Mouse (Mus musculus) R1 (cell line): Measurements from ENCODE around the gene Gmds.

Source experiments
- DNase-seq: peaks from one replicate; pipeline ENCODE4 v3.0.0-alpha.2; 2018; ENCODE audit warnings: low read depth, low spot score

The Gmds gene

GRCm38 (mm10) chr13:31878805-31879477 is 459.6 kb downstream of the Gmds start:
- DNase-seq = no peak

DNA sequence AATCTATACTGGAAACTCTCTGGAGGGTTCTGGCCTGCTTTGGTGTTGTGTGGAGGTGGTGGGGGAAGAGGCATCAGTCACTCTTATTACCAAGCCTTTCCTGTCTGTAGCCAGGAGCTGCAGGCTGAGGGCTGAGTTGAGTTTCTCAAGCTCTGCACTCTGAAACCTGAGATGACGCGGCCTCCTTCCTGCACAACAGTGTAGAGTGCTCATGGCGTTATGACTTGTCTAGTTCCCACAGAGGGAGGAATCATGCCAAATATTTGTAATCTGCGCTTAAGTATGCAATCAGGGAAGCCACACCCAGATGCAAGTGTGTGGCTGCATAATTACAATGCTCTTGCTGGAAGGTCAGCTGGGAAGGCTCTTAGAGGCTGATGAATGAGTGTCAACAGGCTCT is 461.5 kb downstream of the Gmds start:
- DNase-seq = no peak

GRCm38 (mm10) chr13:31874427-31874826 is 464.1 kb downstream of the Gmds start:
- no peak for DNase-seq

- no peak for DNase-seq
These were observed 465.3 kb downstream of the Gmds start for GRCm38 (mm10) chr13:31873269-31873668.

DNA sequence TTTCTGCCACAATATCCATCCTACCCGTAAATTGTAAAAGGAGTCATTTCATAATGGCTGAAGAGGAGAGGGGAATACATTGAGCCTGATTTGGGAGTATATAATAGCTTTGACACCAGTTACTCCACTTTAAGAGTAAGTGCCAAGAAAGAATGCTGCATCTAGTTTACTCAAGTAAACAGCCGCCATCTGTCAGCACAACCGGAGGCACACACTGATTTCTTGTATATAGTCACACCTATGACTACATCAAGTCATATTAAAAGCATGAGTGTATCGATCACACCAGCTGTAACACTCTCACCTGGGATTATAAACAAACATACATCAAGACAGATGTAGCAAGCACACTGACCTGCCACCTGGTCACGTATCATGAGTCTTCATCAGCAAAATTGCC is 473.8 kb downstream of the Gmds start:
- DNase-seq = no peak

GRCm38 (mm10) chr13:31863461-31863860 is 475.1 kb downstream of the Gmds start:
- no peak for DNase-seq

- no peak for DNase-seq
These were observed 478.3 kb downstream of the Gmds start for GRCm38 (mm10) chr13:31860200-31860599.

- no peak for DNase-seq
These were observed 484.5 kb downstream of the Gmds start for GRCm38 (mm10) chr13:31854000-31854399.

DNA sequence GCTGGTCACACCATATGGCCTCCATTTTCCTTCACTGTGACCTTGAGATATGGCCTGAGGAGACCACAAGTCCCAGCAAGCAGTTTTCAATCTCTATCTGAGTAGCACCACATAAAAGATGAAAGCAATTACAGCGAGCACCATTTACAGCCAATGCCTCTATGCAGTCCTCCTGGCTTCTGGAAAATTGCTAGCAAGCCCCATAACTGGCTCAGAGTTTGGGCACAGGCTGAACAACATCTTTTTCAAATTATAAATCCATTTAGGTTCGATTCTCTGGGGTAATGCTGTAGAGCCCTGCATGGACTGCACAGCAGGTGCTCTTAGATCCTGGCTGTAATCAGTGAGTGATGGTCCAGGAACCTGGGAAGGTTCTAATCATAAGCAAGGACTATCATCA is 485.0 kb downstream of the Gmds start:
- no peak for DNase-seq

DNA sequence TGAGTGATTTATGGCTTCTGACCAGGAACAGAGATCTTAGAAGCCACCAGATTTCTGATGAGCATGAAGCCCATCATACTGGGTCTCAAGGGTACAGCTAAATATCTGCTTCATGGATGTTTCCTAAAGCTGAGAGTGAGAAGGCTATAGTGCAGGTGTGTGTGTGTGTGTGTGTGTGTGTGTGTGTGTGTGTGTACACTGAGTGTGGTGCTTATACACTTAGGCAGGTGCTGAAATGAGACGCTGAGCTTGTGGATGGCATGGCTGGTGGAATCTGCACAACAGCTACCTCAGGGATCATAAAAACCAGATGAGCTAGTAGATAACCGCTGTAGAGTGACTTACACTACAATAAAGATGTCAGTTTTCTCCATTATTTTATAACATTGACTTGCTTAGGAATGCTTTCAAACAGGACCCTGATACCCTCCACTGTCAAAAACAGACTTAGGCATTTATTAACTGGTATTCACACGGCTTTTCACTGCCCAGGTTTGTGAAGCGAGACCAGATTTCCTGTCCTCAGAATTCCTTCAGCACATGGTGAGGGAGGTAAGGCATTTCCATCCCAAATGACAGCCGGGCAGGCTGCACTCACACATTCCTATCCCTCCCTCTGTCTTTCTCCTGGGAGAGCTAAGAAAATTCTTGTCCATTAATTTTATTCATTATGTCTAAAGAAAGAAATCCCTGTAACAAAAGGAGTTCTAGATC is 489.1 kb downstream of the Gmds start:
- DNase-seq = no peak

- no peak for DNase-seq
These were observed 502.7 kb downstream of the Gmds start for GRCm38 (mm10) chr13:31835802-31836201.

DNA sequence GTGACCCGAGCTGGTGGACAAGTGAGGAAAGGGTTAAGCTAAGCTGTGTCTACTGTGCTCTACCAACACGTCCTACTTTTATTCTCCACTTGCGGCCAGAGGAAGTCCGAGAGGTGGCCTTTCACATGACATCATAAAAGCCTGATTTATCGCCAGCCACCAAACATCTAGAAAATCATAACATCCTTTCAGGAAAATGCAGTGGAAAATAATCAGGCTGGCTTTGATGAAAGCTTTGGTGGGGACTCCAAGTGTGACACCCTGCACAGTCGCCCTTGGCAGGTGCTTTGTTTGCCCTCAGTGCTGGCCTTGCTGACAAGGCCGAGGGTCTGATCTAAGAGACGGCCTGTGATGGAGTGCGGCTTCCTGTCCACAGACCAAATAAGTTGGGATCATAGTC is 508.2 kb downstream of the Gmds start:
- no peak for DNase-seq

DNA sequence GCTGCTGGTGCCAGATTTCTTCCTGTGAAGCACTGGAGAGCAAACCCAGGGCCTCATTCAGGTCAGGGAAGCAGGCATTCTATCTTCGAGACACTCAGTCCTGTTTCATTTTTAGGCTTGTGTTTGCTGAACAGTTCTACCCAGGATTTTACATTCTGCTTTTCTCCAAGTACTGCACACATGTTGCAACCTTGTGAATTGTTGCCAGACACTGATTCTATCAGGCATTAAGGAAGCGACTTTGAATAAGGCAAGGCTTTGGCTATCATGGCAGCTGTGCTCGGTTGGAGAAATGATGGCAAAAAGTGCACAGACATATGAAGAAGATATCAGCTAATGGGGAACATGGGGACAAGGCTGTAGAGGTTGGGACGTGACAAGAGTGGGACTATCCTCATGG is 510.1 kb downstream of the Gmds start:
- DNase-seq = no peak

GRCm38 (mm10) chr13:31827820-31828332 is 510.7 kb downstream of the Gmds start:
- DNase-seq = no peak

GRCm38 (mm10) chr13:31827160-31827559 is 511.4 kb downstream of the Gmds start:
- no peak for DNase-seq

GRCm38 (mm10) chr13:31825180-31825579 is 513.4 kb downstream of the Gmds start:
- no peak for DNase-seq

DNA sequence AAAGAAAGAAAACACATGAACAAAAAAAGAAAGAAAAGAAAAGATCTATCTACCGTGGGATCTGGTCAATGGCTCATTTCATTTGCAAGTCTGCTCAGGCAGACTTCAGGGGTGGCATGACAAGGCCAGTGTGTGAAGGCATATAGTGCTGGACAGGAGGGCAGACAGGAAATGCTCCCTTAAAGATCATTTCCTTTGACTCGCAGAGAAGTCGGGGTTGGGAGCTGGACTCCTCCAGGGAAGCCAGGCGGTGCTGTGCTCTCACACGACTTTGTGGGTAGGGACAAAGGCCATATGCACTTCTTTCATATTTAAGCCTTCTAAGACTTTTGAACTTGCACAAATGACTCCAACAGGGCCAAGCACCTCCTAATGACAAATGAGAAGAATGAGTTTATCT is 515.2 kb downstream of the Gmds start:
- DNase-seq = no peak

DNA sequence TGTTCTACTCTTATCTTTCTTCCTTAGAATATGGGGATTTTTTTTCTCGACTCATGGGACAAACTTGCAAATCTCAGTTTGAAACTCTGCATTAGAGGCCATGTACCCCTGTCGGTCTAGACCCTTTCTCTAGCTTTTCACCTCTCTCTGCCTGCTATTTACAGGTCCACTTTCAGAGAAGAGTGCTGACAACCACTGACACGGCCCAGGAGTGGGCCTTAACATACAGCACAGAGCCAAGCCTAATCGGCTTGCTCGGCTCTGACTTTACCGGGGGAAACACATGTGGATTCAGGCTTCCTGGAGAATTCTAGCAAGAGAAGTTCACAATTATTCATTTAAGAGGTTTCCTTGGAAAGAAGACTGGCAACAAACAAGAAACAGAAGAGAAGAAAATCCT is 517.5 kb downstream of the Gmds start:
- no peak for DNase-seq

DNA sequence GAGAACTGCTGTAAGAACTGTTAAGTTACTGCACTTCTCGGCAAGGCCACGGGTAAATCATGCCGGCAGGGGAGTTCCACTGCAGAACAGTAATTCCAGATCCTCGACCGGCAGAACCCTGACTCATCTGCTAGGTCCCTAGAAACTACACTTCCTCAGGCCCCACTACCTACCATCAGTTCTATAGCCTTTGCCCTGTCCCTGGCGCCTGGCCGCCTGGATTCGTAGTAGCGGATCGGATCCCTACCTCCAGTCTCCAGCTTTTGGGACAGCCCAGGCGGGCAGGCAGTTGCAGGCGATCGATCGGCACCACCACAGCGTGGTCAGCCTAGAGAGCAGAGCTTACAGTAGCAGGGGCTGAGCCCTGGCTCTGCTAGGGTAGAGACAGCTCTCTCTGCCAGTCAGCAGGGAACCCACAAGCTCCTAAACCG is 517.9 kb downstream of the Gmds start:
- no peak for DNase-seq

- no peak for DNase-seq
These were observed 518.7 kb downstream of the Gmds start for GRCm38 (mm10) chr13:31819664-31820405.

DNA sequence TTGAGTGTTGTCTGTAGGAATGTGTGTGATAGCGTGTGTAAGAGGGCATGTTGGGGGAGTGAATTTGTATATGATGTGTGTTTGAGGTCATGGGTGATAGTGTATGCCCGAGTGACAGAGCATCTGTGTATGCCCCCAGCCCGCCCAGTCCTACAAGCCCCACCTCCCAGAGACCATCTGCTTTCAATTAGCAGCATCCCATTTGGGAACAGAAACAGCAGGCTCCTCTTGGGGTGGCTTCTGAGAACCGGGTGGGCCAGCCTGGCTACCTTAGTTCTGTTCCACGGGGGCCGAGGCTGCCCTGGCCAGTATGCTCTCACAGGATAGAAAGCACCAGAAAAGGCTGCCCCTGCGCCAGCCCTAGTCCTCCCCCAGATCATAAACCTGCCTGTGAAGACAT is 520.2 kb downstream of the Gmds start:
- no peak for DNase-seq

- no peak for DNase-seq
These were observed 523.0 kb downstream of the Gmds start for GRCm38 (mm10) chr13:31815383-31816003.
